Mouse (Mus musculus): ENCODE data around the gene B3gnt8. TPM values are rescaled to one million over a fixed set of nuclear protein-coding genes. Genes with fewer than 3 reads are reported as not detected.

Gene B3gnt8
- total RNA-seq, 2 experiments from 2014 or later, result 2.7 to 2.8 TPM

- DNase-seq (ENCODE audit: low spot score in 2 of 2), result no peak
These were observed 29.4 kb downstream of the B3gnt8 start for GRCm38 (mm10) chr7:25655601-25656428.

- DNase-seq (ENCODE audit: low spot score in 2 of 2), result no peak
These were observed 31.3 kb downstream of the B3gnt8 start for GRCm38 (mm10) chr7:25657785-25658184.

- peak; percentile 95 for DNase-seq (ENCODE audit: low spot score in 2 of 2)
These were observed 32.4 kb downstream of the B3gnt8 start, which contains the start of the genes Bckdha and Exosc5 for GRCm38 (mm10) chr7:25658657-25659472. Gene Bckdha, minus strand, starts transcription at chr7:25658981. Gene Exosc5, plus strand, starts transcription at chr7:25659164.

GRCm38 (mm10) chr7:25666381-25666780 is 39.9 kb downstream of the B3gnt8 start:
- DNase-seq (ENCODE audit: low spot score in 2 of 2), result no peak

GRCm38 (mm10) chr7:25669158-25669557 is 42.7 kb downstream of the B3gnt8 start:
- DNase-seq (ENCODE audit: low spot score in 2 of 2), result no peak

- no peak for DNase-seq (ENCODE audit: low spot score in 2 of 2)
These were observed 43.2 kb downstream of the B3gnt8 start for GRCm38 (mm10) chr7:25669631-25670030.

- DNase-seq (ENCODE audit: low spot score in 2 of 2), result no peak
These were observed 43.6 kb downstream of the B3gnt8 start for GRCm38 (mm10) chr7:25670096-25670495.

- no peak for DNase-seq (ENCODE audit: low spot score in 2 of 2)
These were observed 45.2 kb downstream of the B3gnt8 start for GRCm38 (mm10) chr7:25671686-25672085.

GRCm38 (mm10) chr7:25672442-25672841 is 46.0 kb downstream of the B3gnt8 start:
- DNase-seq (ENCODE audit: low spot score in 2 of 2), result no peak

GRCm38 (mm10) chr7:25674297-25674696 is 47.8 kb downstream of the B3gnt8 start:
- DNase-seq (ENCODE audit: low spot score in 2 of 2), result no peak

- no peak for DNase-seq (ENCODE audit: low spot score in 2 of 2)
These were observed 48.4 kb downstream of the B3gnt8 start, which contains the start of gene Tmem91 for GRCm38 (mm10) chr7:25674719-25675300. Gene Tmem91, minus strand, starts transcription at chr7:25675166.

- DNase-seq (ENCODE audit: low spot score in 2 of 2), result no peak
These were observed 49.0 kb downstream of the B3gnt8 start for GRCm38 (mm10) chr7:25675405-25675804.

- peak; percentile 42 to 58 for DNase-seq (ENCODE audit: low spot score in 2 of 2)
These were observed 49.8 kb downstream of the B3gnt8 start for GRCm38 (mm10) chr7:25676085-25676781.

- DNase-seq (ENCODE audit: low spot score in 2 of 2), result no peak
These were observed 50.6 kb downstream of the B3gnt8 start for GRCm38 (mm10) chr7:25677013-25677412.

- no peak for DNase-seq (ENCODE audit: low spot score in 2 of 2)
These were observed 53.5 kb downstream of the B3gnt8 start for GRCm38 (mm10) chr7:25679971-25680370.

- DNase-seq (ENCODE audit: low spot score in 2 of 2), result peak; percentile 96 to 97
These were observed 54.2 kb downstream of the B3gnt8 start, which contains the start of gene B9d2 for GRCm38 (mm10) chr7:25680514-25681258. Gene B9d2, plus strand, starts transcription at chr7:25680780.

GRCm38 (mm10) chr7:25681341-25682231 is 55.1 kb downstream of the B3gnt8 start:
- DNase-seq (ENCODE audit: low spot score in 2 of 2), result no peak

GRCm38 (mm10) chr7:25683474-25684180 is 57.2 kb downstream of the B3gnt8 start:
- no peak for DNase-seq (ENCODE audit: low spot score in 2 of 2)

Measured in adrenal gland, adult 18-20 months (tissue).